Mouse (Mus musculus) brain, adult 2 months (tissue): ENCODE data around the gene Prap1.
"Not testable (repeated sequence)": the region's sequence is repeated elsewhere in the genome, so short reads cannot be mapped to it uniquely, and the experiment has no call there.

Source experiments
- DNase-seq: peaks from one replicate; pipeline ENCODE4 v3.0.0; 2011; ENCODE audit warnings: low read depth, low spot score

Prap1 gene

GRCm38 (mm10) chr7:140127911-140128310 lies 34.7 kb downstream of the Prap1 start:
- DNase-seq: no peak

- not testable (repeated sequence) for DNase-seq
Observed at GRCm38 (mm10) chr7:140132184-140132583, 39.0 kb downstream of the Prap1 start.

- not testable (repeated sequence) for DNase-seq
Observed at GRCm38 (mm10) chr7:140134033-140134432, 40.8 kb downstream of the Prap1 start.

GRCm38 (mm10) chr7:140135106-140135770 lies 42.0 kb downstream of the Prap1 start:
- DNase-seq: no peak

GRCm38 (mm10) chr7:140137135-140138020 lies 44.2 kb downstream of the Prap1 start, which contains the start of gene Mtg1:
Gene Mtg1 (plus strand): TSS chr7:140137564.
- DNase-seq: peak; percentile 97

- no peak for DNase-seq
Observed at GRCm38 (mm10) chr7:140138021-140138310, 44.8 kb downstream of the Prap1 start.

GRCm38 (mm10) chr7:140141350-140141749 lies 48.2 kb downstream of the Prap1 start:
- DNase-seq: peak; percentile 83

GRCm38 (mm10) chr7:140144550-140144949 lies 51.4 kb downstream of the Prap1 start:
- DNase-seq: no peak
